Mouse (Mus musculus) lung, postnatal 25 days (tissue): ENCODE data around the gene Gm21883.
"Not testable (repeated sequence)": the region's sequence is repeated elsewhere in the genome, so short reads cannot be mapped to it uniquely, and the experiment has no call there.

Experiments used
- DNase-seq: peaks from one replicate; pipeline ENCODE4 v3.0.0; 2022; ENCODE audit warnings: low spot score

Gene Gm21883

DNA sequence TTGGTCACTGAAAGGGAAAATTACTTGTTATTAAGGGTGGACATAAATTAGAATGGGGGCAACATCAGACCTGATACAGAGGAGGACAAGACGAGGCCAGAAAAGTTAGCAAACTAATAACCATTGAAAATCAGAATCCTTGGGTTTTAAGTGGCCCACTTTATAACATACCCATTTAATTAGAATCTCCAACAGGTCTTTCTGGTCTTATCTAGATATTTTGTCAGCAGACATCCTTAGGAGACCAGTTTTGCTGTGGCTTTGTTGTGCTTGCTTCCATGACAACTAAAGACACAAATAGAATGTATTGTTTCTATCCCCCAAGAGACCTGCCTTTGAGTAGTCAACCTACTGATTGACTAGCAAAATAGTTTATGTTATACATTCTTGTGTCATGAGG, at the start of gene Gm21883:
TSS of gene Gm21883 (minus strand) at position 101 of the 400 bp plus-strand sequence.
- not testable (repeated sequence) for DNase-seq

GRCm38 (mm10) chrX:31618820-31619219, 44.7 kb upstream of the Gm21883 start, which contains the start of gene Spin2e:
Spin2e (minus strand) TSS chrX:31618920.
- not testable (repeated sequence) for DNase-seq
